Mouse (Mus musculus): Measurements from ENCODE around the gene 1700029P11Rik.

The 1700029P11Rik gene

GRCm38 (mm10) chr15:82019288-82019687 is 38.9 kb downstream of the 1700029P11Rik start:
- TF ChIP-seq GATA4 (IDR thresholded peaks at IDR 0.05; ENCODE audit: insufficient replicate concordance, low read length): no peak

GRCm38 (mm10) chr15:82022535-82023088 is 42.3 kb downstream of the 1700029P11Rik start:
- no peak for TF ChIP-seq GATA4 (IDR thresholded peaks at IDR 0.05; ENCODE audit: insufficient replicate concordance, low read length)

- no peak for TF ChIP-seq GATA4 (IDR thresholded peaks at IDR 0.05; ENCODE audit: insufficient replicate concordance, low read length)
Measured at GRCm38 (mm10) chr15:82023965-82024635, 43.8 kb downstream of the 1700029P11Rik start.

GRCm38 (mm10) chr15:82027276-82027675 is 46.9 kb downstream of the 1700029P11Rik start:
- TF ChIP-seq GATA4 (IDR thresholded peaks at IDR 0.05; ENCODE audit: insufficient replicate concordance, low read length): no peak

- TF ChIP-seq GATA4 (IDR thresholded peaks at IDR 0.05; ENCODE audit: insufficient replicate concordance, low read length): no peak
Measured at GRCm38 (mm10) chr15:82027726-82028125, 47.4 kb downstream of the 1700029P11Rik start.

All from liver, adult (tissue).